Mouse (Mus musculus) forebrain, embryonic 14.5 days (tissue): ENCODE data around the gene Cnbp. TPM values are rescaled to one million over a fixed set of nuclear protein-coding genes. Genes with fewer than 3 reads are reported as not detected.

Source experiments
- ATAC-seq: fragments of 200-750 bp; cut with Nextera tagmentation; 2 replicates; pipeline ENCODE4 v1.8.0; 2017; ENCODE audit warnings: mild to moderate bottlenecking, moderate library complexity
- DNase-seq: peaks from one replicate; pipeline ENCODE4 v3.0.0-alpha.2; 2015; ENCODE audit warnings: low spot score
- H3K27ac ChIP-seq: fragments of 300-500 bp; sonication (generic); 2 replicates; pipeline ENCODE4 v1.5.1; 2014; ENCODE audit warnings: low read depth, mild to moderate bottlenecking, control low read depth, low read length, moderate library complexity
- H3K27me3 ChIP-seq: fragments of 300-500 bp; sonication (generic); replicated peaks from 2 replicates; pipeline ENCODE4 v1.6.1; 2014; ENCODE audit warnings: low read length, control low read depth, mixed read lengths; ENCODE audit not compliant: control insufficient read depth, insufficient read depth
- H3K36me3 ChIP-seq: fragments of 300-500 bp; sonication (generic); 2 replicates; pipeline ENCODE4 v1.6.1; 2014; ENCODE audit warnings: low read length, control low read depth; ENCODE audit not compliant: control insufficient read depth, insufficient read depth
- H3K4me1 ChIP-seq: fragments of 300-500 bp; sonication (generic); 2 replicates; pipeline ENCODE4 v1.6.1; 2014; ENCODE audit warnings: antibody characterized with exemption, low read length, control low read depth; ENCODE audit not compliant: control insufficient read depth, insufficient read depth
- H3K4me2 ChIP-seq: fragments of 300-500 bp; sonication (generic); 2 replicates; pipeline ENCODE4 v1.6.1; 2014; ENCODE audit warnings: mild to moderate bottlenecking, control low read depth, low read length
- H3K4me3 ChIP-seq: fragments of 300-500 bp; sonication (generic); 2 replicates; pipeline ENCODE4 v1.5.1; 2014; ENCODE audit warnings: low read depth, low read length, control low read depth
- H3K9ac ChIP-seq: fragments of 300-500 bp; sonication (generic); 2 replicates; pipeline ENCODE4 v1.6.1; 2014; ENCODE audit warnings: mild to moderate bottlenecking, low read length, control low read depth, moderate library complexity
- H3K9me3 ChIP-seq: fragments of 300-500 bp; sonication (generic); replicated peaks from 2 replicates; pipeline ENCODE4 v1.6.1; 2016; ENCODE audit warnings: low read length, control low read depth, mixed read lengths; ENCODE audit not compliant: control insufficient read depth
- WGBS: fragments of 180-500 bp; shearing (Covaris S2); extraction: QIAGEN DNeasy Blood & Tissue Kit; methylation state at CpG from one replicate; pipeline ENCODE4 v1.1.7; 2014; 5-methylcytosine and 5-hydroxymethylcytosine counted together
- polyA plus RNA-seq: library from polyadenylated mRNA; unstranded; fragments of >200 nt; fragmentation: Nextera tagmentation; extraction: Ambion mirVana; gene quantifications from 2 replicates; pipeline ENCODE4 v1.2.1, GENCODE M21; 2014

Gene Cnbp
- polyA plus RNA-seq, 1 experiment from 2014 or later, result 808 TPM

DNA sequence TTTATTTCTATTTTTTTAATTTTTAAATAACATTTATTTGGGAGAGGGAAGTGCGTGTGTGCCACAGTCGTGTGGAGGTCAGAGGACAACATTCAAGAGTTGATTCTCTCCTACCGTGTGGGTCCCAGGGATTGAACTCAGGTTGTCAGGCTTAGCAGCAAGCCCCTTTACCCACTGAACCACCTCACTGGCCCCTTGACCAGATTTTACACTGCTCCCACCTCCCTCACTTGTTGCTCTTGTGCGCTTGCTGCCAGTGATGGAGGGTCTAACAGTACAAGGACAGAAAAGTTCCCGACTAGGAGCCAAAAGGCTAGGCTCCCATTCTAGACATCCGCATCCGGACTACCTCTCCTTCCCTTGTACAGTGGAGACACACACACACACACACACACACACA lies 45.5 kb downstream of the Cnbp start:
- Histone ChIP-seq H3K4me2 (no peak overlapping the region), H3K27ac (no peak overlapping the region), H3K4me1 (no peaks in the 10 kb centered on the region), H3K9me3 (no peaks in the 10 kb centered on the region), H3K36me3 (0 out of 2 replicates have a peak, but pooled peaks cover 2% of the 10 kb centered on the region), H3K4me3 (no peak overlapping the region), H3K27me3 (no peaks in the 10 kb centered on the region), H3K9ac (no peak overlapping the region)
- ATAC-seq, result no peak
- WGBS, result 94% methylated on average over 7 of the region's 7 CpGs
- DNase-seq, result no peak

- Histone ChIP-seq H3K4me2 (no peak overlapping the region), H3K9ac (no peak overlapping the region), H3K36me3 (0 out of 2 replicates have a peak, but pooled peaks cover 2% of the 10 kb centered on the region), H3K27ac (no peak overlapping the region), H3K4me3 (no peak overlapping the region), H3K9me3 (no peaks in the 10 kb centered on the region), H3K27me3 (no peaks in the 10 kb centered on the region), H3K4me1 (no peaks in the 10 kb centered on the region)
- WGBS, result 79% methylated on average over 7 of the region's 7 CpGs
- no peak for ATAC-seq
- DNase-seq, result no peak
Observed at GRCm38 (mm10) chr6:87804886-87805285, 46.0 kb downstream of the Cnbp start.

- Histone ChIP-seq H3K27ac (no peak overlapping the region), H3K4me3 (no peak overlapping the region), H3K36me3 (0 out of 2 replicates have a peak, but pooled peaks cover 2% of the 10 kb centered on the region), H3K27me3 (no peaks in the 10 kb centered on the region), H3K4me1 (no peaks in the 10 kb centered on the region), H3K9me3 (no peaks in the 10 kb centered on the region), H3K9ac (no peak overlapping the region), H3K4me2 (no peak overlapping the region)
- WGBS, result 88% methylated on average over 1 of the region's 1 CpGs
- DNase-seq (no peak), ATAC-seq (no peak)
Observed at GRCm38 (mm10) chr6:87804036-87804435, 46.9 kb downstream of the Cnbp start.

DNA sequence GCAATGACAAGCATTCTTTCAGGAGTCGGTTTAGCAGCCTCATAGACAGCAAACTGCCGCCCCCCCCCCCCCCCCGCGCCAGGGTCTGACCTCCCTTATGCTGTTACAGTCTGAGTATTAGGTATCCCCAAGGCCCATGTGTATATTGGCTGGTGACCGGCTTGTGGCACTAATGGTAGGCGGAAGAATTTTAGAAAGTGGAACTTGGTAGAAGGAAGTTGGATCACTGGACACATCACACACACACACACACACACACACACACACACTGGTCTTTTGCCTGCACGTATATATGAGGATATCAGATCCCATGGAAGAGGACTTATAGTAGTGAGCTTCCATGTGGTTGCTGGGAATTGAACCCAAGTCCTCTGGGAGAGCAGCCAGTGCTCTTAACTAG lies 48.4 kb downstream of the Cnbp start:
- DNase-seq, result no peak
- H3K36me3 ChIP-seq, result 0 out of 2 replicates have a peak, but pooled peaks cover 2% of the 10 kb centered on the region
- no peak overlapping the region for H3K27ac ChIP-seq
- H3K27me3 ChIP-seq, result no peaks in the 10 kb centered on the region
- ATAC-seq, result no peak
- H3K9ac ChIP-seq, result no peak overlapping the region
- WGBS, result 85% methylated on average over 7 of the region's 7 CpGs
- H3K9me3 ChIP-seq, result no peaks in the 10 kb centered on the region
- H3K4me2 ChIP-seq, result no peak overlapping the region
- no peaks in the 10 kb centered on the region for H3K4me1 ChIP-seq
- no peak overlapping the region for H3K4me3 ChIP-seq

DNA sequence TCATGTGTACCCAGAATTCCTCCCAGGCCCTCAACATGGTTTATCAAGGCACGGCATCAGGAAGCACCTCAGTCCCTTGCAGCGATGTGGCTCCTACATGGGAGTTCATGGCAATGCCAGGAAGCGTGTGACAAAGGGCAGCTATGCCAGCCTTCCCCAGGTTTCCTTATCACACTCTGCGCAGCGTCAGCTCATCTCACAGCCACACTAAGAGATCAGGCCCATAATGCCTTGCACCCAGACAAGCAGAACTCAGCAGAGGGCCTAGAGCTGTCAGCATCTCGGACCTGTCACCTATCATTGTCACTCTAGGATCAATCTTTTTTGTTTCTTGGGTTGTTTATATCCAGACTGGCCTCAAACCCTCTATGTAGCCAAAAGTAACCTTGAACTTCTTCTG lies 51.3 kb downstream of the Cnbp start:
- H3K4me3 ChIP-seq, result no peak overlapping the region
- DNase-seq (no peak), ATAC-seq (no peak)
- no peak overlapping the region for H3K27ac ChIP-seq
- no peaks in the 10 kb centered on the region for H3K9me3 ChIP-seq
- H3K4me2 ChIP-seq, result no peak overlapping the region
- no peaks in the 10 kb centered on the region for H3K27me3 ChIP-seq
- 88% methylated on average over 6 of the region's 6 CpGs for WGBS
- H3K36me3 ChIP-seq, result no peaks in the 10 kb centered on the region
- no peaks in the 10 kb centered on the region for H3K4me1 ChIP-seq
- H3K9ac ChIP-seq, result no peak overlapping the region

DNA sequence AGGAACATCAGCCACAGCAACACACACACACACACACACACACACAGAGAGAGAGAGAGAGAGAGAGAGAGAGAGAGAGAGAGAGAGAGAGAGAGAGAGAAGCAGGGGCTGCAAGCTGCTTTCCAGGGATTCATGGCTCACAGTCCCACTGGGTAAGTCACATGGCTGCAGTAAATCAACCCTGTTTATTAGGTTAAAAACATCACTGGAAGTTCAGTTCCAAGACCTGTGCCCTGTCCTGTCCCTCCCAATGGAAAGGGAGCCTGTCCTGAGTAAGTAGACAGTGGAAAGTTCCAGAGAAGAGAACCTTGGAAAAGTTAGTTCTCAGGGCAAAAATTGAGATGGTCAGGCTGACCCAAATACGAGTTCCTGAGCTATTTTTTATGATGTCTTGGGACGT lies 53.6 kb downstream of the Cnbp start:
- ATAC-seq, result no peak
- WGBS, result 54% methylated on average over 2 of the region's 2 CpGs
- Histone ChIP-seq H3K27me3 (no peaks in the 10 kb centered on the region), H3K9me3 (no peaks in the 10 kb centered on the region), H3K4me1 (no peaks in the 10 kb centered on the region), H3K27ac (no peak overlapping the region), H3K4me3 (no peak overlapping the region), H3K9ac (no peak overlapping the region), H3K36me3 (peaks cover 9% of the 10 kb centered on the region; the same call in 1 of the 2 replicates), H3K4me2 (no peak overlapping the region)
- DNase-seq, result no peak

- Histone ChIP-seq H3K36me3 (peaks cover 13% of the 10 kb centered on the region; the same call in 1 of the 2 replicates), H3K4me1 (no peaks in the 10 kb centered on the region), H3K9me3 (no peaks in the 10 kb centered on the region), H3K27me3 (no peaks in the 10 kb centered on the region), H3K4me2 (no peak overlapping the region), H3K27ac (no peak overlapping the region), H3K9ac (no peak overlapping the region), H3K4me3 (no peak overlapping the region)
- ATAC-seq (no peak), DNase-seq (no peak)
- WGBS, result 86% methylated on average over 6 of the region's 6 CpGs
Observed at GRCm38 (mm10) chr6:87796251-87796880, 54.5 kb downstream of the Cnbp start.

DNA sequence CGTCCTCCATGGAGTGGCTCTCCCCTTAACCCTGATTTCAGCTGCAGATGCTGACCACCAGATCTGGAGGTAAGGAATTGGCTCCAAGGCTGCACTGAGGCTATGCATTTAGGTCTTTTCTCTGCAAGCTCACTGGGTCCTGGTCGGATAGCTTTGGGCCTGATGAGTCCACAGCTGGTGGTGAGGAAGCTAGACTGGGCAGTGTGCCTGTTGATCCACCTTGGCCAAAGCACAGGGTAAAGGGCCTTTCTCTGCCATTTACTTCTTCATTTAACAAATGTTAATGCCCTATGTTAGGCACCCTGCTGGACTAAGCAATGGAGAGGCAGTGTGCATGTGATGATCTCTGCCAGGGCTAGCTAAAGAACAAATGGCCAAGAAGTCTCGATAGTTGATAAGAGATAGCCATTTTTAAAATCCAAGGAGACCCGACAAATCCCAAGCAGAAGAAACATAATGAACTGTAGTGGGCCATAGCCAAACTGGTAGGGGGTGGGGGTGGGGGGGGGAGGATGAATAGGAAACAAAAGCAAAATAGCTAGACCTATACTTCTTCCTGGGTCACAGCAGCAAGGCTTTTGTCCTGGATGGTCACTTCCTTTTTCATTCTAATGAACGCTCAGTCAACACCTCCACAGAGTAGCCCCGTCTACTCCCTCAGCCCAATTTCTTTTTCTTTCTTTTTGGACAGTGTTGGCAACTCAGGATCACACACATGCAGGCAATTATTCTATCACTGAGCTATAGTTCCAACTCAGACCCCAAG lies 55.3 kb downstream of the Cnbp start:
- ATAC-seq, result no peak
- H3K27ac ChIP-seq, result no peak overlapping the region
- no peak overlapping the region for H3K9ac ChIP-seq
- no peaks in the 10 kb centered on the region for H3K9me3 ChIP-seq
- H3K4me2 ChIP-seq, result no peak overlapping the region
- DNase-seq, result no peak
- WGBS, result 50% methylated on average over 6 of the region's 6 CpGs
- H3K36me3 ChIP-seq, result peaks cover 20% of the 10 kb centered on the region
- H3K4me1 ChIP-seq, result no peaks in the 10 kb centered on the region
- no peak overlapping the region for H3K4me3 ChIP-seq
- no peaks in the 10 kb centered on the region for H3K27me3 ChIP-seq
